Mouse (Mus musculus): ENCODE data around the gene Duox1.

Gene Duox1

GRCm38 (mm10) chr2:122315372-122315771, at the start of gene Duox1:
TSS of gene Duox1 (plus strand) at chr2:122315672.
- DNase-seq, result no peak

DNA sequence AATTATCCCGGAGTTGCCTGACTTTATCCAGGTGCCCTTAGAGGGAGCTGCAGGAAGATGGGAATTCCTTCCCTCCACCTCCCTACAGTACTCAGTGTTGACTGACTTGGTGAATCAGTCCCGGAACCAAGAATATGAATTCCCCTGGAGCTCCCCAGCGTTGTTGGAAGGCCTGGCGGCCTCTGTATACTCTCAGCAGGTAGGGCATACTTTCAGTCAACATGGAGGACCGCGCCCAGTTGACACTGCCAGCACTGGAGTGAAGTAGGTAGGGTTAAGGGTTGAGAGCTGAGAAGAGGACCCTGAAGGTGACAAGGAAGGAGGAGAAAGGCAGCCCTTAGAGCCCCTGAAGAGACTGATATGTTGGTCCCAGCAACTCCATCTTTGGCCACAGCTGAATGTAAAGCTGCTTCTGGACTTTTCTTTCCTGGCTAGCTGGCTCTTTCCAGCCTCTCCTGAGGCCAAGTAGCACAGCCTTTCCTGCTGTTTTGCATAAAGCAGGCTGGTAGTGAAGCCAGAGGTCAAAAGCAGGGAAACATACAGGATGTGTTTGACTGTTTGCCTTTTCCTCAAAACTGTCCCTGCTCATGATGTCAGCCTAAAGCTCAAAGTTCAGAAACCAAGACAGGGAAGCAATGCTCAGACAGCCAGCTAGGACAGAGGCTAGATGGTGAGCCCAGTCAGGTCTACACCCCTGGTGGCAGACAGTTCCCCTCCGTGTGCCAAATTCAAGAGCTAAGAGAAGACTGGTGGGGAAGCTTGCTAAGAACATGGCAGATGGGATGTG, 48.9 kb upstream of the Duox1 start:
- DNase-seq, result no peak

GRCm38 (mm10) chr2:122278769-122279168, 36.7 kb upstream of the Duox1 start:
- no peak for DNase-seq

GRCm38 (mm10) chr2:122284091-122284490, 31.4 kb upstream of the Duox1 start:
- no peak for DNase-seq

DNA sequence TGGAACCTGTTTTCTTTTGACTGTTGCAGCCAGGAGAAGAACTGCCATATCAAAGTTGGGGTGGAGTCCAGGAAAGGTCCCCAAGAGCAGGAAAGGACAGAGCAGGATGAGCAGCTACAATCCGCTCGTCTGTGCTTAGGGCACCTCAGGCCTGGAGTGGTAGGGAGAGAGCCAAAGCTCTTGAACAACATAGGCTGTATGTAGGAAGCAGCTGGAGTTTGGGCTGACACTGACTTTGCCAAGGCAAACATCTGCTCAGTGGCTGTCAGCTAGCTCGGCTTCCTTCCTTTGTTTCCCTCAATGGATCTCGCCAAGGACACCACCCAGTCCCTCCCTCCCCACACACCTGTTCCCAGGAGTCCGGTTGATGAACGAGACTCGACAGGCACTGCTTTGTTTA, 29.3 kb upstream of the Duox1 start:
- DNase-seq, result no peak

DNA sequence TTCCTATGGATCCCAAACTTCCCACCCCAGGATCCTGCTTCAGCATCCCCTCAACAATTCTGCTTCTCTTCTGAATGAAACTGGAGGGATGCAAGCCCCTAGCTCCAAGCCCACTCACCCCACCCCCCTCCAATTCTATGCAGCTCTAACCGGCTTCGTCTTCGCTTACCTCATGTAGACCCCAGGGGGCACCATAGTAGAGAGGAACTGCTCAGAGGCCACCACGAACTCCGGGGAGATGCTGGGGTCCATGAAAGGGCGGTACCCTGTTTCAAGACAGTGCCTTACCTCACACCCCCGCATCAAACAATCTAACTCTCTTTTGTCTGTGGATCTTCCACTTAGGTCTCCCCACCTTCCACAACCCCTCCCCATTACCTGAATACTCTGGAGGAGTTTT, 20.6 kb upstream of the Duox1 start:
- no peak for DNase-seq

- no peak for DNase-seq
Measured at GRCm38 (mm10) chr2:122297271-122298095, 18.0 kb upstream of the Duox1 start.

DNA sequence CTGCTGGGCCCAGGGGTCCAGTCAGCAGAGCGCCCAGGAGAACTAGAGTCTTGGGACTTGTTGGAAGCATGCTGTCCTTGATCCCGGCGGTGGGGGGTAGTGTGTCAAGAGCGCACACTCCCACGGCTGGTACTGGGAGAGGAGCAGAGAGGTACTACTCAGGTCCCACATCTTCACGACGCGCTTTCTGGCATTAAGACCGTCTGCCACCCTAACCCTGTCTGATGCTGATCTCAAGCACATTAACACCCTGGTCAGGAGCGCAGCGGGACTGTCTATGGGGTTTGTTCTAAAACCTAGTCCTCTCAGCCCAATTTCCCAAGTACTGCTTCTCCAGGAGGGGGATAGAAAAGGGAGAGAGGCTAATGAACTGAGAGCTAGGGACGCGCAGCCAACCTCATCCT, 17.4 kb upstream of the Duox1 start, which contains the start of gene Duox2:
Gene Duox2, minus strand, starts transcription at position 354 of the 404 bp plus-strand sequence.
- DNase-seq, result no peak

- peak; percentile 45 for DNase-seq
Measured at GRCm38 (mm10) chr2:122298596-122299490, 16.6 kb upstream of the Duox1 start, which contains the start of gene Duoxa2. TSS of gene Duoxa2 (plus strand) at chr2:122298900.

DNA sequence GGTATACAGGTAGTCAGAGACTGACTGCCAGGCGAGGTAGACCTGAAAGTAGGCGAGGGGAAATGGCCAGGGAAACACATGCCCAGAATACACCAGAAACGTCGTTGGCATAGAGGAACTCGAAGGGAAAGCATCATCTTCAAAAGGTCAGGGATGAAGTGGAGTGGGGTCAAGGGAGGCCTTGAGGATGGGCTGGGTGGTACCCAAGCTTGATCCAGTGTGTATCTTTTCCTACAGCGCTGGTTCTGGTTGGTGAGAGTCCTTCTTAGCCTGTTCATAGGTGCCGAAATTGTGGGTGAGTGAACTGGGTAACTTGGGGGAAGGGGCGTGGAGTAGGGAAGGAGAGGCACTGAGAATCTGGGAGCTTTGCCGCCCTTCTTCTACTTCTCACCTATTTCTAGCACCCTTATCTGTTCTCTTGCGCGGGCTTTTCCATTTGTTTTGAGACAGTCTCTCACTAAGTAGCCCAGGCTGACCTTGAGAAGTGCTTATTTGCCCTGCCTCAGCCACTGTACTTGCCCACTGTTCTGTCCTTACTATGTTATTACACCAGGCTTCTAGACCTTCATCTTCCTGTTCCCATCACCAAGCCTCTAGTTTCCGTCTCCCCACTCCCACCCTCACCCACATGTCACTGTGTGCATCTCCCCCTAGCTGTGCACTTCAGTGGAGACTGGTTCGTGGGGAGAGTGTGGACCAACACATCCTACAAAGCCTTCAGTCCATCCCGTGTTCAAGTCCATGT, 15.4 kb upstream of the Duox1 start:
- no peak for DNase-seq

DNA sequence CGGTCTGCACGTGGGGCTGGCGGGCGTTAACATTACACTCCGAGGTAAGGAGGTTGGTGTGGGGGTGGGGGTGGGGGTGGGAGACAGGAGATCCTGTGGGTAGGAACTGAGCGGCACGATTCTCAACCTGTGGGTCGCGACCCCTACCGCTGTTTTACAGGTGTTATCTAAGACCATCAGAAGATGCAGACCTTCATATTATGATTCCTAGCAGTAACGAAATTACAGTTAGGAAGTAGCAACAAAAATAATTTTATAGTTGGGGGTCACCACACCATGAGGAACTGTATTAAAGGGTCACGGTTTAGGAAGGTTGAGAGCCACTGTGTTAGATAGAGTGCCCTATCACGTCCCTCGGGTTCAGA, 14.8 kb upstream of the Duox1 start:
- no peak for DNase-seq

DNA sequence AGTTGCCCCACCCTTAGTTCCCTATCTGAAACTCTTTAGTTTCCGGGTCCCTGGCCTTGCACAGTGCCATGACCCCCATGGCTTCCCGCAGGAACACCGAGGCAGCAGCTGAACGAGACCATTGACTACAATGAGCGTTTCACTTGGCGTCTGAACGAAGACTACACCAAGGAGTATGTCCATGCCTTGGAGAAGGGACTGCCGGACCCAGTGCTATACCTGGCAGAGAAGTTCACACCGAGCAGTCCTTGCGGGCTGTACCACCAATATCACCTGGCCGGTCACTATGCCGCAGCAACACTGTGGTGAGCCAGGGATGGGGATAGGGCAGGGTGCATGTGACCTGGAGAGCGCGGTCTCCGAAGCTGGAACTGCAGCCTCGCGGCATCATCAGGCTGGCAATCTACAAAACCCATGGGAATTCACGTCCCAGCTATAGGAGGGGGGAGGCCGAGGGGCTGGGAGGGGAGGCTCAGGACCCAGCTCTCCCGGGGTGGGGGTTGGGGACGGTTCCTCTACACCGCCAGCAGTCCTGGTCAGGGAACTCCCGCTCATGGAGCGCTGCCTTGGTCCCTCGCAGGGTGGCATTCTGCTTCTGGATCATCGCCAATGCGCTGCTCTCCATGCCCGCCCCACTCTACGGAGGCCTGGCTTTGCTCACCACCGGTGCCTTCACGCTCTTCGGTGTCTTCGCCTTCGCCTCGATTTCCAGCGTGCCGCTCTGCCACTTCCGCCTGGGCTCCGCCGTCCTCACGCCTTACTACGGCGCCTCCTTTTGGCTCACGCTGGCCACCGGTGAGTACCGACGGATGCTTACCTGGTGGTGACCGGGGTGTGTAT, 14.2 kb upstream of the Duox1 start:
- peak; percentile 44 for DNase-seq

DNA sequence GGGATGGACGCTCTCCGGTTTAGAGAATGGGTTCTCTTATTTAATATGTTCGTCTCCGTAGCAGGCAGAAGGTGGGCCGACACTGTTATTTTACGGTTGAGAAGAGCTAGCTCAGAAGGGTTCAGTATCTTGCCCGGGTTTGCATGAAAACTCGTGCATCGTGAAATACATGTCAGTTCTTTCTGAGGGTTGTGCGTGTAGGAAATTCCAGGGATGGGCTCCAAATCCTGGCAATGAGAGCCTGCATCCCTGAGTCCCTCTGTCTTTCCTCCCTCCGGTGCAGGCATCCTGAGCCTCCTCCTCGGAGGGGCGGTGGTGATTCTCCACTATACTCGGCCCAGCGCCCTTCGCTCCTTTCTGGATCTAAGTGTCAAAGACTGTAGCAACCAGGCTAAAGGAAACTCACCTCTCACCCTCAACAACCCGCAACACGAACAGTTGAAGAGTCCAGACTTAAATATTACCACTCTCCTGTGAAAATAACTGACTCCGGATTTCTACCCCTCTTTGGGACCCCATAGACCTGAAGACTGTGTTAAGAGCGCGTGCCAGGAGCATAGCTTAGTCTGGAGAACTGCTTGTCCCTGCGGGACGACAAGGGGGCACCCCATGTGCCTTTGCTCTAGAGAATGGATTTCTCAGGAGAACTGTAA, 13.4 kb upstream of the Duox1 start:
- no peak for DNase-seq

- peak; percentile 76 for DNase-seq
Measured at GRCm38 (mm10) chr2:122302574-122303241, 12.8 kb upstream of the Duox1 start.

DNA sequence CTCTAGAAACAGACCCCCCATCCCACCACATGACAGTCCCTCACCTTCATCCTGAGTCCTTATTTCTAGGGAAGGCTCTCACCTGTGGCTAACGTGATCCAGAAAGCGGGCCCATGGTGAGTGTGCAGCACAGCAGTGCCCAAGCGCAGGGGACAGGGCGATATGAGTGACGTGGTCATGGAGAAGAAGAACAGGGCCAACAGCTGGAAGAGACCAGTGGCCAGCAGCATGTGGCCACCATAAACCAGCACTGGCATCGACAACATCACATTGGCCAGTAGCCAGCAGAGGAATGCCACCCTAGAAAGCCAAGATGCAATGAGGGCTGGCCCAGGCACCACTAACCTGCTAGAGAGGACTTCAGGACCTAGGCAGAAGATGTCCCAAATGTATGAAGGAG, 10.9 kb upstream of the Duox1 start:
- no peak for DNase-seq

- DNase-seq, result no peak
Measured at GRCm38 (mm10) chr2:122305097-122305892, 10.2 kb upstream of the Duox1 start.

GRCm38 (mm10) chr2:122306184-122306583, 9.3 kb upstream of the Duox1 start:
- no peak for DNase-seq

GRCm38 (mm10) chr2:122309647-122310046, 5.8 kb upstream of the Duox1 start:
- no peak for DNase-seq

- DNase-seq, result no peak
Measured at GRCm38 (mm10) chr2:122311561-122311960, 3.9 kb upstream of the Duox1 start.

Measured in kidney, postnatal 10 days (tissue).